Mouse (Mus musculus) E14TG2a.4 (cell line): Measurements from ENCODE around the gene Adgrv1.

ENCODE experiments used
- CTCF ChIP-seq: conservative IDR thresholded peaks from 2 replicates; pipeline ENCODE4 v1.5.1; 2014; ENCODE audit warnings: low read length
- NANOG ChIP-seq: IDR thresholded peaks from 2 replicates; pipeline ENCODE4 v1.6.1; 2014; ENCODE audit warnings: borderline replicate concordance, low read length, mixed read lengths

- TF ChIP-seq CTCF, result no peak
- TF ChIP-seq NANOG, result no peak
Measured at GRCm38 (mm10) chr13:81176820-81177219, 456.1 kb downstream of the Adgrv1 start.
